Comparison of ENCODE assay signal across 27 mouse cellular contexts in the genomic region with DNA sequence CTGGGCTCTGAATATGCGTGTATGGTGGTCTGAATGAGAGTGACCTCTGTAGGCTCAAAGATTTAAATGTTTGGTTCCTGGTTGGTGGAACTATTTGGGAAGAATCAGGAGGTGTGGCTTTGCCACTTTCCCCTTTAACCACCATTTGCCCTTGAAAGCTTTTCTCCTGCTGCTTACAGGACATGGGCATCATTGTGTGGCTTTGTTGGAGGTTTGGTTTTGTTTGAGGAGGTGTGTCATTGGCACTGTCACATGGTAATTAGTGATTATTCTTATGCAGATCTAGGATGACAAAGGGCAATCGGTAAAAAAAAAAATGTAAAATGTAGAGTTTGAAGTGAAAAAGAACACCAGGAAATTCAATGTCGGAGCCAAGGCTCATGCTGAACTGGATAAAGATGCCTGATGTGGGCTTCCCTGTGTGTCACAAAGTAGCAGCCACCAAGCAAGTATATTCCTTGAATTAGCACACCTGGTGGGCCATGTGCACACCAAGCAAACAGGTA. TPM values are rescaled to one million over a fixed set of nuclear protein-coding genes. Genes with fewer than 3 reads are reported as not detected.
DNase-seq lines count a peak whose midpoint lies in the region; TF ChIP-seq lines count a peak whose summit lies in the region.
"Had no signal": no experiment of that assay in that cellular context is flagged by ENCODE, and none has a peak within 500 bp of the region (broad histone marks: within the 10 kb centered on the region; RNA-seq: fewer than 3 reads in every experiment).

No protein-coding gene starts in this region.

- TF ChIP-seq CTCF in ES-Bruce4 (IDR thresholded peaks at IDR 0.05; ENCODE audit: low read depth, low read length): no peak

- no peaks in the 10 kb centered on the region for H3K27me3 ChIP-seq in ES-Bruce4 (ENCODE audit: control insufficient read depth, insufficient read depth, low read length, poor library complexity, severe bottlenecking)
- H3K27me3 ChIP-seq: embryonic facial prominence, embryonic 13.5 days; embryonic facial prominence, embryonic 15.5 days; forebrain, embryonic 12.5 days had no signal

- H3K36me3 ChIP-seq in ES-Bruce4 (ENCODE audit: control insufficient read depth, insufficient read depth, low read length, poor library complexity, severe bottlenecking) (no peaks in the 10 kb centered on the region), ES-E14 (ENCODE audit: control insufficient read depth, insufficient read depth, low read length, poor library complexity, severe bottlenecking) (no peaks in the 10 kb centered on the region)
- H3K36me3 ChIP-seq: embryonic facial prominence, embryonic 13.5 days; embryonic facial prominence, embryonic 15.5 days; forebrain, embryonic 10.5 days; forebrain, embryonic 12.5 days had no signal

- no peaks in the 10 kb centered on the region for H3K4me1 ChIP-seq in ES-Bruce4 (ENCODE audit: control insufficient read depth, insufficient read depth, low read length)
- H3K4me1 ChIP-seq in ES-E14 (ENCODE audit: control insufficient read depth in 2 of 2, insufficient read depth in 2 of 2, low read length in 2 of 2, poor library complexity in 1 of 2): peaks cover 0 to 13% of the 10 kb centered on the region in 2 experiments; a peak in 1 of 4 replicates
- H3K4me1 ChIP-seq: embryonic facial prominence, embryonic 15.5 days had no signal

- H3K9me3 ChIP-seq in ES-Bruce4 (replicated peaks; ENCODE audit: control insufficient read depth, insufficient read depth, low read length, poor library complexity, severe bottlenecking): peaks cover 14% of the 10 kb centered on the region
- no peaks in the 10 kb centered on the region for H3K9me3 ChIP-seq in ES-E14 (ENCODE audit: control insufficient read depth, insufficient read depth, low read depth, low read length)
- H3K9me3 ChIP-seq: embryonic facial prominence, embryonic 15.5 days; forebrain, embryonic 10.5 days; forebrain, embryonic 12.5 days had no signal

- peak; percentile 31 for DNase-seq in heart, adult 11 months
- DNase-seq in heart, postnatal 10 days: no peak
- peak; percentile 51 for DNase-seq in ES-E14 (ENCODE audit: low read depth, low spot score)
- peak; percentile 90 for DNase-seq in ZHBTc4 (ENCODE audit: low read depth, low spot score)
- no peak for DNase-seq in cerebellum, postnatal 10 days
- DNase-seq in urinary bladder, postnatal 25 days (ENCODE audit: low spot score): no peak
- DNase-seq: adrenal gland, adult 2 months; adrenal gland, postnatal 10 days; adrenal gland, postnatal 25 days; B cell, adult 2 months; cerebellum, adult 11 months; cerebellum, adult 18-20 months; cerebellum, adult 8-10 months; cerebellum, adult 9-11 months; cerebellum, postnatal 25 days had no signal

- TF ChIP-seq EP300 in ES-Bruce4 (IDR thresholded peaks at IDR 0.05; ENCODE audit: insufficient read depth, low read depth, low read length): no peak

- no peak overlapping the region for H3K9ac ChIP-seq in ES-Bruce4 (ENCODE audit: low read depth, poor library complexity, severe bottlenecking)
- H3K9ac ChIP-seq in ES-E14 (ENCODE audit: insufficient read depth, low read depth, low read length, poor library complexity, severe bottlenecking): no peak overlapping the region
- H3K9ac ChIP-seq: embryonic facial prominence, embryonic 13.5 days; embryonic facial prominence, embryonic 15.5 days; forebrain, embryonic 12.5 days had no signal

- in situ Hi-C loops in ES-E14 (cut with MboI; ENCODE audit: low sequenced_read_pairs in 2 of 2, unreplicated experiment in 2 of 2): no loop called here

- intact Hi-C loops in heart, postnatal 10 days (cut with DNase I): no loop called here

- H3K27ac ChIP-seq in ES-Bruce4 (ENCODE audit: insufficient read depth, low read length) (peak overlapping the region; percentile 73), ES-E14 (ENCODE audit: insufficient read depth, low read depth, low read length, poor library complexity, severe bottlenecking) (peak overlapping the region; percentile 77)
- H3K27ac ChIP-seq: embryonic facial prominence, embryonic 13.5 days; embryonic facial prominence, embryonic 15.5 days; forebrain, embryonic 10.5 days; forebrain, embryonic 12.5 days had no signal

- no peak for TF ChIP-seq POLR2A in ES-Bruce4 (IDR thresholded peaks at IDR 0.05; ENCODE audit: insufficient read depth, low read length)

- H3K4me3 ChIP-seq in ES-Bruce4 (ENCODE audit: low read depth, low read length): no peak overlapping the region
- no peak overlapping the region for H3K4me3 ChIP-seq in ES-E14 (ENCODE audit: insufficient read depth in 1 of 2, low read depth in 1 of 2, low read length in 2 of 2, poor library complexity in 1 of 2, severe bottlenecking in 1 of 2)
- H3K4me3 ChIP-seq: embryonic facial prominence, embryonic 13.5 days; embryonic facial prominence, embryonic 15.5 days; erythroblast, embryonic 14.5 days; forebrain, embryonic 10.5 days; forebrain, embryonic 12.5 days had no signal

TF ChIP-seq in ES-E14, 5 proteins besides CTCF, POLR2A, EP300 and RAD21:
- TF ChIP-seq HCFC1 (IDR thresholded peaks at IDR 0.05; ENCODE audit: borderline replicate concordance, insufficient read depth, low read length) (no peak), ZNF384 (IDR thresholded peaks at IDR 0.05; ENCODE audit: low read depth, low read length) (peak; percentile 93), CHD2 (IDR thresholded peaks at IDR 0.05; ENCODE audit: low read depth, low read length) (0 out of 2 replicates have a peak, but pooled peaks have one; percentile 20)
TF ChIP-seq in ES-E14: peak in this region for 2.

RNA-seq across cellular contexts. Expression of a gene that starts 37.1 kb away (rescaled TPM):
- not detected for total RNA-seq in heart, postnatal 10 days (2021)
- not detected in 2 replicates for polyA plus RNA-seq in ES-Bruce4 (2011; ENCODE audit: insufficient read depth, insufficient read length, low read depth, missing spikeins)
- total RNA-seq in ES-E14 (2012; rRNA removed): not detected in 2 replicates
- total RNA-seq: adrenal gland, adult 2 months; adrenal gland, postnatal 25 days; adrenal gland, postnatal 4 days; CH12.LX; MEL had no signal
- polyA plus RNA-seq: adrenal gland, adult 2 months; CD4-positive, CD25-positive, alpha-beta regulatory T cell, adult 4 months; embryonic facial prominence, embryonic 11.5 days; erythroblast, embryonic 14.5 days; forebrain, embryonic 10.5 days; forebrain, embryonic 16.5 days had no signal

Comparison
In these comparisons a context has a peak if more than half of its experiments do, and no peak if none do; other contexts are left out.
1. DNase-seq: peak in heart, adult 11 months (single experiment), ES-E14 (single experiment) and ZHBTc4 (single experiment); none in heart, postnatal 10 days (0 of 2), cerebellum, postnatal 10 days (0 of 2) and urinary bladder, postnatal 25 days (single experiment).